Mouse (Mus musculus) kidney, postnatal 14 days (tissue): ENCODE results near the gene Golt1a.
A peak's percentile ranks its signal among the peaks of the same experiment; 100 is the strongest.

ENCODE experiments used
- DNase-seq: peaks from one replicate; pipeline ENCODE4 v3.0.0; 2022; ENCODE audit warnings: mixed read lengths

The Golt1a gene

DNA sequence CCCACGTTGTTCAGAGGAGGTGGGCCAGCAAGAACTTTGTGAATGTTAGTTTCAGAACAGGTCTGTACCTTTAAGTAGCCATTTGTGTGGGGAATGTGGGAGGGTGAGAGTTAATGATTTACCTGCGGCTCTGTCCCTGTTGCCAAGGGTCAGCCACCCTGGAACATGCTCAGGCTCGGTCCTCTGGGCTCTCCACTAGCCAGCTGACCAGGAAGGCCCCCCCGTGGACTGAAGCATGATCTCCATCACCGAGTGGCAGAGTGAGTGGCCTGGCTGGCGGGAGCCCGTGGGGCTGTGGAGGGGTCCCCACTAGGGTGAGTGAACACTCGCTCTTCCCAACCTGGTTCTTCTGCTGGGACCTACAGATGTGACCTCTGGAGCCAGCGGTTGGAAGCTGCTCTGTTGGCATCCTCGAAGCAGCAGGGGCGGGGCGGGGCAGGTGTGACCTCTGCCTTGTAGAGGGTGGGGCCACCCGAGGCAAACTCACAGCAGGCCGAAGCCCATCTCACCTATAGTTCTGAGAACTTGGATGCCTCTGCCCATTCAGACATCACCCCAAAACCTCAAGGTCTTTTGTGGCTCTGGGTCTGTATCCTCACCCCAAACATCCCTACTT, at the start of gene Golt1a:
TSS of gene Golt1a (plus strand) at position 149 of the 616 bp plus-strand sequence.
- peak; percentile 92 for DNase-seq

DNA sequence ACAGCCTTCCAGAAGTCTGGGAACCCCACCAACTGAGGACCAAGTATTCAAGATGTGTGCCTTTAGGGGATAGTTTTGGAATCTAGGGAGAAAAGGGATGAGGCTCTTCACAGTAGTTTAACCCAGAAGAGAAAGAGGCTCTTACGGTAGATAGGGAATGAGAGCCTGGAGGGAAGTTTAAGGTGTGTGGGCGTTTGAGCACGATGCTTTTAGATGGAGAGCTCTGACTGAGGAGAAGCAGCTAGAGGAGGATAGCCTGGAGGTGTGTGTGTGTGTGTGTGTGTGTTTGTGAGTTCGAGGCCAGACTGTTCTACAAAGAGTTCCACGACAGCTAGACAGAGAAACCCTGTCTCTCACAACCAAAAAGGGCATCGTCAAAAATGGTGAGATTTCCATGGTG, 47.0 kb upstream of the Golt1a start:
- no peak for DNase-seq

DNA sequence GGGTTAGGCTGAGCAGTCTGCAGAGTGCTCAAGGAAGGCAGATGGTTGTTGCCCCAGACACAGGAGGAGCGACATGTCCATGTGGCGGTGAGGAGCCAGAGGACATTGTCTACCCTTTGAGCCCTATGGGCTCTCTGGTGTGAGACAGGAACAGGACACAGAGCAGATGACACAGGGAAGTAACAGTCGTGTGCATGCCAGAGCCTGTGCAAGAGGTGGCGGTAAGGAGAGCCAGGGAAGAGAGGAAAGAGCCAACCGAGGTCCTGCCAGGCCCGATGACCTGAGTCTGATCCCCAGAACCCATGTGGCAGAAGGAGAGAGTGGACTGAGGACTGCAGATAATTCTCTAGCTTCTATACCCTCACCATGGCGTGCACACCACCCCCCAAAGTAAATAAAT, 46.5 kb upstream of the Golt1a start:
- DNase-seq: no peak

DNA sequence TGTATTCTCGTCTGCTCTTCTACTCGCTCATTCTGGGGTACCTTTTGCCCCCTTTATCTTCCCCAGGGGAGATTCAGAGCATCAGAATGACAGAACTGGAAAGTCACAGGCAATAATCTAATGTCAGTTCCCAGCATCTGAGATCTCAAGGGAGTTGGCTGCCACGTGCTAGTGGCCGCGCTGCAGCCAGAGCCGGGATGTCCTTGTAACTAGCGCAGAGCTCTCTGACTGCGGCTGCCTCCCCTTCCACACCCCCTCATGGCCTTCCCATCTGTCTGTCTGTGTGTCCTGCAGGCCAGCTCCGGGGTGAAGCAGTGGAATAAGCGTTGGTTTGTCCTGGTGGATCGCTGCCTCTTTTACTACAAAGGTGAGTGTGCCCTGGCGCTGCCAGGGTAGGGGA, 45.2 kb upstream of the Golt1a start:
- no peak for DNase-seq

DNA sequence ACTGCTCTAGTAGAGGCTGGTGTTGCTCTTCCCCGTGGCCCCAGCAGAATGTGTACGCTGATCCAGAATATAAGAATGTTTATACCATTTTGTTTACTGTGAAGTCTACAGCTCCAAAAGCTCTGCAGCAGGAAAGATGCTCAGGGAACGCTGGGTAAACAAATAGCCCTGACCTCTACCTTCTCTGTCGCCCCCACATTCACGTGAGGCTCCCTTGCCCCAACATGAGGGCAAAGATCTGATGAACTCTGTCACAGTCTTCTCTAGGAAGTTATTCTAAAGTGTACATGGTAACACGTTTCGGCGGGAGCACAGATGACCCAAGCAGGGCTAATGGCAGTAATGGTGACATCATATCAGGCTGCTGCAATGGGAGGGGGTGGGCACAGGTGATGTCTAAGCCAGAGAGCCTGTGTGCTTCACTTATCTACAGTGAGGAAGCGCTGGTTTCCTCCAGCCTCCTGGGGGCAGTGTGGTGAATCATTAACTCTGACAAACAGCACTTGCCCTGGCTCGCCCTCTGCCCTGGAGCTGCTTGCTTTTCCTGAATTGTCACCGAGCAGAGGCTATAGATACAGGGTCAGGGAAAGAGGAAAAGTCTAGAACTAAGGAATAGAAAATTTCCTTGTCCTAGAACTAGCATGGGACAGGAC, 44.4 kb upstream of the Golt1a start:
- peak; percentile 83 for DNase-seq

DNA sequence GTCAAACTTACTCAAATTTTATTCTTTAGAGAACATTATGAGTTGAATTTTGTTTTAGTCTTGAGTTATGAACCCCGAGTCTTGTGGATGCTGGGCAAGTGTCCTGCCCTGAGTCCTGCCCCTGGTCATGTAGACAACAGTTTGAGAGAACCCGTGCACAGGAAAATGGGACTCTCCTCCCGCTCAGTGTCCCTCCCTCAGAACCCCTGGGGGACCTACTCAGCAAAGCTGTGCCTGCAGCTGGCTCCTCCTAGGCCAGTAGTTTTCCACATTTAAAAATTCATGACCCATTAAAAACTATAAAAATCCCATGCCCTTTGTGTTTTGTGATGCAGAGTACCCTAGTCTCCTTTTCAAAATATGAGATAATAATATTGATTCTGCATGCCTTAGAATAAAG, 42.5 kb upstream of the Golt1a start:
- no peak for DNase-seq

DNA sequence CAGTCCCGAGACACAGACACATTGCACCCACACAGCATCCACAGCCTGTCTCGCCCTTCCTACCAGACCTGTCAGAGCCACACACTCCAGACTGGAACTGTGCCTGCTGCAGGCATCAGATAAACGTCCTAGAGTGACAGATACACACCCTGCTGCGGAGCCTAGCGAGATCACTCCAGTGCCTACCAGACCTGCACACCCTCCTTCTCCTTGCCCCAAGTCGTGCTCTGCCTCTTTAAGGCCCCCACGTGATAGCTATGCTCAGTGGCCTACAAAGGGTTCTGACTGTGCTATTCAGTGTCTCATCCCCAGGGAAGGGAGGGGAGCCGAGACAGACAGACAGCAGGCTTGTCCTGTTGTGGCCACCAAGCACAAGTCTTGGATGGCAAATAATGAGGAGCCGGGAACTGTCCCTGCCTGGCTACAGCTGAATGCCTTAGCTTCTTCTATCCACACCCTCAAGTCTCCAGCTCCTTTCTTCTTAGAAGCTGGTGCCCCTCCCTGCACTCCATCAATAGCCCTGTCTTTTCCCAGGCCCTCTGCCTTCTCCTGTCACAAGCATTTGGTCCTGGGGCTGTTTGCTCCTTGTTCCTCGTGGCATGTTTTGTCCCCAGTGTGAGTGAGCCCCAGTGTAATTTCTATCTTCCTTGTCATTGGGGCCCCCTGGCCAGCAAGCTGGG, 41.6 kb upstream of the Golt1a start:
- no peak for DNase-seq

DNA sequence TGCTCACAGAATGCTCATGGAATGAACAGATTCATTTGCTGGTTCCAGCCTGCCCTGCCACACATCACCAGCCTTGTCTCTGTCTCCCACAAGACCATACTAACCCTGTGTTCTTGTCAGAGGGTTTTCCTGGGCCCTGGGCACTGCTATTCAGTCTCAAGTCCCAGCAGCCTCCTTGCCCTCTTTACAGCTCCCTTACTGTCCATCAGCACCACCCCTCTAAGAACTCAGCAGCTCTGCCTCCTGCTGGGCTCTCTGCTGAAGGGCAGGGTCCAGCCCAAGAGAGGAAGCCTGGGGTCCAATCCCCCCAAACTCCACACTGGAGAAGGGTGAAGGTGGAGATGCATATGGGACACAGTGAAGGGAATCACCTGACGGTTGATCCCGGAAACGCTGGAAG, 41.1 kb upstream of the Golt1a start:
- no peak for DNase-seq

DNA sequence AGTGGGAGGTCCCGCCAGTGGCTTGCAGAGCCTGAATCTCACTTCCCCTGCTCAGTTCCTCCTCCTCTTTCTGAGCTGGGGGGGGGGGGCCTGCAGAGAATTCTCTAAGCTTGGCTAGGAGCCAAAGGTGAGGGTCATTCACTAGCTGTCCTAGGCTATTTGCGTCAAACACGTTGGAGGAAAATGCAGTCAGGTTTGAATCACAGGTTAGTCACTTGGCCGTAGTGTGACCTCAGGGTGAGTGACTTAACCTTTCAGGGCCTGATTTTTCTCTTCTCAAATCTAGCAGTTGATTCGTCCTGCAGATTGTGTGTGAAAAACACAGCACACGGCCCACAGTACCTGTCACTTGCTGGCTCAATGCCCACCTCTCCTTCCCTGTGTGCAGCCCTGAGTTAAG, 39.3 kb upstream of the Golt1a start:
- DNase-seq: no peak

DNA sequence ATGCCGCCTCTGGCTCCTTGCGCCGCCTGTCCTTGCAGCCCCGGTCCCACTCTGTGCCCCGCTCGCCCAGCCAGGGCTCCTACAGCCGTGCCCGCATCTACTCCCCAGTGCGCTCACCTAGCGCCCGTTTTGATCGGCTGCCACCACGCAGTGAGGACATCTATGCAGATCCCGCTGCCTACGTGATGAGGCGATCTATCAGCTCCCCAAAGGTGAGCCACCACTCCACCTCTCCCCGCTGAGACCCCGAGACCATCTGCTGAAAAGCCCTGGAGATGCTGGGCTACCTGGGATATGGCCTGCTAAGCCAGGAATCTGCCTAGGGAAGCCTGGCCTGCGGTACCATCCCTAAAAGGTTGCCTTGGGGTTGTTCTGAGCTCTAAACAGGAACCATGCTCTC, 35.4 kb upstream of the Golt1a start:
- no peak for DNase-seq

DNA sequence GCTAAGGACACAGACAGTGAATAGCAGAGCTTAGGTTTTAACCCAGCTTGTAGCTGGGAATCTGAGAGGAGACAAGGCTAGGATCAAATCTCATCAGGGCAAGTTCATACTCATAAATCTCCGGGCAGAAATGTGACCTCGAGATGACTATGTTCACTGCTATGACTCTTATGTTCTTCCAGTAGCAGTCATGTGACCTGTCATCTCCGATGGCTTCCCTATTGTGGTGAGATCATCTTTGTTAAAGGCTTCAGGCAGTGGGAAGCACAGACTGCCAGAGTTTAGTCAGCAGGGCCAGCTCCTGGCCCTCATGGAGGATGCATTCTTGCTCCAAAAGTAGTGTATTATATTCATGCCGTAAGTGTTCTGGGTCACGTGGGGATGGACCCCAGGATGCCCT, 32.6 kb upstream of the Golt1a start:
- DNase-seq: no peak

DNA sequence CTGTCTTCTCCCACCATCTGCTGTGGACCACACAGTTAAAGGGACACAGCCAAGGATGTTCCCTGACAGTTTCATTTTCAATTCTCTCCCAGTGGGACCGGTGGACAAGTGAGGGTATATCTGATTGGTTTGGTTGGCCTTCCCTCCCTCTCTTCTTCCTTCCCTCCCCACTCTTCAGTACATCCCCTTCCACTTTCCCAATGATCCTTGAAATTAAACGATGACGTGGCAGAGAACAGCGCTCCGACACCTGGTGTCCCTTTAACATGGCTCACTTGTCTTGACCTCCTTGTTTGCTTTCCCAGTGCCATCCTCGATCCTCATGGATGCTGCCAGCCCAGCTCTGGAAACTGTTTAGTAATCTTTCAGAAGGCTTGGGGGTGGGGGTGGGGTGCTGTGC, 31.1 kb upstream of the Golt1a start:
- DNase-seq: no peak

DNA sequence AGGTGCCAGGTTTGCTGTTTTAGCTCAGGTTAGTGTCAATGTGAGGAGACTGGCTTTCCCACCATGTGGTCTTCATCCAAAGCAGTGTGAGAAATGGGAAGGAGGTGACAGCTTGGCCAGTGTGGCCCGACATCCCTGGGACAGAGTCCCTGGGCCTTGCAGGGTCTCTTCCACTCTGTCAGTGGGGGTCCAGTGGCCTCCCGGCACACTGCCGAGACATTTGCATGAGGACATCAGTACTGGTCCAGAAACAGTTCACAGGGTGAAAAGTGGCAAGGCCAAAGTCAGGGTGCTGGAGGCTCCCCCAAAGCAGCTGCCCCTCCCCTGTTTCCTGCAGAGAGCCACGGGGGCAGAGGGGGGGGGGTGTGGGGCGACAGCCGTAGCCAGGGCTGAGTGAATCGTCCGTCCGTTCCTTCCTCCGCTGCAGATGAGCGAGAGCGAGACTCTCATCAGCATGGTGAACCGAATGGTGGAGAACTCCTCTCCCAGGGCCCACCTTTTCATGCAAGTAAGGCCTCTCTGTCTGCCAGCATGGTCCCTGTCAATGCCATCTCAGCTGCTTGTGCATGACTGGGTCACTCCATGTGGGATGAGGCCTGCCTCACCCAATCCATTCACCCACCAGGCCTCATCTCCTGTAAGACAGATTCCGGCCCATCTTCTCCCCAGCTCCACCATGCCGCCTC, 30.5 kb upstream of the Golt1a start:
- no peak for DNase-seq

DNA sequence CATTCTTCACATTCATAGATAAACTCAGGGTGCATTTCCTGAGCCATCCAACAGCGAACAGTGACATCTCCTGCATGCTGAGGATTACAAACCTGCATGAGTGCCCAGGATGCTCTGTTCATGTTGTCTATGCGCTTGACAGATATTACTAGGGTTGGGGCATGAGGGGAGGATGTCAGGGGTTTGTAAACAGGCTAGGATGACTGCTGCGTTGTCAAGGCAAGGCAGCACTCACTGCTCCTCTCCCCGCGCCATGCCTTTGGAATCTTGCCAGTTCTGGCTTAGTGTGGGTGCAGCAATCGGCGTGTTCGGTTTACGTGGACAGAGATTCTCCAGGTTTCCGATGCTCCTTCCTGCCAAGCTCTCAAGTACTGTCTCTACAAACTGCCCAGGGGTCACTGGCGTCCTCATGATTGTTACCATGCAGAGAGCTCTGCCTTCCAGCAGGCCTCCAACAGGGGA, 29.9 kb upstream of the Golt1a start:
- DNase-seq: no peak

DNA sequence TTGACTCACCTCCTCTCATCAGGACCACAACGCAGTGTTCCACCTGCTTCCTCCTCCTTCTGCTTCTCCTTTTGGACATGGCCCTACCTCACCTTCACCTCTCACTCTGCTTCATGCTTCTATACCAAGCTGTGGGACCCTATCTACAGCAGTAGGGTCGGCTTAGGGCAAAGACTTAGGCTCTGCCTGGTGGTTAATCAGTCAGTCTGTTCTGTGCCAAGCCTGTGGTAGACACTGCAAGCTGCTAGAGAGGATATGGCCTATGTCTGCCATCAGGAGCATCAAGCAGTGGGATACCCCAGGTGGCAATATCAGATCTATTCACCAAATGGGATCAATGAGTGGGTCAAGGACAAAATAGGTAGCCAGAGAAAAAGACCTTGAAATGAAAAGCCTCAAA, 29.1 kb upstream of the Golt1a start:
- DNase-seq: no peak

DNA sequence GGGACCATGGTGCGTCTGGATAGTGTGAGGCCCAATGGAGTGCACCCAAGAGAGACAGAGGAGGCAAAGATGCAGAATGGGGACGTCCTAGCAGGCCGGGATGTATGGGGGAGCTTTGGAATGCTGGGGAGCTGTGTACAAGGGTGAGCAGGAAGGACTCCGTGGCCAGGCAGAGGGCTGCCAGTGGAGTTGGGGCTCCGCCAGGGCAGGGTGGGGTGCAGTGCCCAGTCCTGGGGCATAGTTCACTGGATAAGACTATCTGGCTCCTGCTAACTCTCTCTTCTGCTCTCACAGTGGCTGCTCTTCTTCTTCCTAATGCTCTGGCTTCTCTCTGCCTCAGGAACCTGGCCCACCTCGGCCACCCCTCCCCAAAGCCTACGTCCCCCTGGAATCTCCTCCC, 23.7 kb upstream of the Golt1a start:
- DNase-seq: peak; percentile 57

DNA sequence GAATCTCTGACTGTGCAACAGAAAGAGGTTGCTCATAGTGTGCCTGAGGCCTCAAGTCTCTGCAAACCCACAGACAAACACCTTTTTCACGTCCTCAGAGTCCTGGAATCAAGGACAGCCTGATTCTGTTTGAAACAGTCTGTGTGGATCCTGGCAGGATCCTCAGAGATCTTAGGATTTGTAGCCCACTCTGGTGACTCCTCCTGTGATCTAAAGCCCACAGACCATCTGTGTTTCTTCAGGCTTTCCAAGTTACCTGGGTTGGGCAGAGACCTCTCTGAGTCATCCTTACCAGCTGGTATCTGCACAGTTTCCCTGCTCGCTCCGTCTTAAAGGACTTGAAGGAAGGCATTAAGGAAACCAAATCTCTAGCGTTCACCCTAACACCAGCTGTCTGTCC, 22.5 kb upstream of the Golt1a start:
- DNase-seq: no peak

DNA sequence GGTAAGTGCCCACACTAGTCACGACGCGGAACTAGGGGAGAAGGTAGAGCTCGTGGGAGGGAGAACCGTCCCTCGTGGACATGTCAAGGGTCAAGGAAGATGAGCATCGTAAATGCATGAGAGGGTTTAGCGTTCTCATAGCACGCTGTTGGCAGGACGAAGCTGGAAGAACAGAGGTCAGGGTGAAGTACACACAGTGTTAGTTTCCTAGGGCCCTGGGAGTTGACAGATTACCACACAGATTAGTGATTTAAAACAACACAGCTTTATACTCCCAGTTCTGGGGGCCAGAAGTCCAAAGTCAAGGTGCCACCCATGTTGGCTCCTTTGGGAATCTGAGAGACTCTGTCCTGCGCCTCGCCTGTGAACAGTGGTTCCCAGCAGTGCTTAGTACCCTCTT, 21.7 kb upstream of the Golt1a start:
- peak; percentile 46 for DNase-seq

DNA sequence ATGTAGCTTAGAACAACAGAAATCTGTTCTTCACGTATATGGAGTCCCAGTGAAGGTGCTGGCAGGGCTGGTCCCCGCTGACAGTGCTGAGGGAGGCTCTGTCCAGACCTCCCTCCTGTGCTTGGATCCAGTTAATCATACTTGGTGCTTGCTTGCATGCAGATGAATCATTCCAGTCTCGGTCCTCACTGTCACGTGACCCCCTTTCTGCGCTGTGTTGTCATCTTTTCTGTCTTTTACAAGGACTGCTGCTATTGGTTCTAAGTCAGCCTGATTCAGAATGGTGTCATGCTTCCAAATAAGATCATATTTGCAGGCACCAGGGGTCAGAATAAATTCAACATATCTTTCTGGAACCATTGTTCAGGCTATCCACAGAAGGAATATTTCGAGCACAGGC, 17.7 kb upstream of the Golt1a start:
- no peak for DNase-seq

DNA sequence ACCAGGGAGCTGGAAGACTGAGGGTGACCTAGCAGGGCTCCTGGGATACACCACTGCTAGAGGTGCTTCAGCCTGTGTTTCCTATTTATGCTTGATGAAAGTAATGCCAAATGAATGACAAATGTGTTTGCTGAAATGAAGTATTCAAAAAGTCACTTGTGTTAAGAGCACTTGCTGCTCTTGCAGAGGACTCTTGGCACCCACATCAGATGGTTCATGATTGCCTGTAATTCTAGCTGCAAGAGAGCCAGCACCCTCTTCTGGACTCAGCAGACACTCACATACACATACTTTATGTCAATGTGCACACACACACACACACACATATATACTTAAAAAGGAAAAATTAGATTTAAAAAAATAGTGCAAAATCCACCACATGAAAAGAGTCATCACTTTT, 17.0 kb upstream of the Golt1a start:
- no peak for DNase-seq

DNA sequence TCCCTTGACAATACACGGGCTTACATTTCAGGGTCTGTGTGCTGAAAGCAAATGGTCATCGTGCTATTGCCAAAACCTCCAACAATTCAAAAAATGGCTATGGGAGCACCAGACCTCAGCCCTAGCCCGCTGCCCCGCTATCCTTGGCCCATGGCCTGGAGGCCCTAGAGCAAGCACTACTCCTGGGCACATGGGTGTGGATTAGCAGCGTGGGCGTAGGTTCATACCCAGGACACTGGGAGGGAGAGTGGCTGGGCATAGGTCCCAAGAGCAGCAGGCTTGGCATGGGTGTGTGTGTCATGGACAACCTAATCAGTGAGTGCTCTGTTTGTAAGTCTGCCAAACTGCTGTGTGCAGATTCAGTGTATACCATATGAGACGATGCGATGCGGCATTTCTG, 13.2 kb upstream of the Golt1a start:
- DNase-seq: no peak

DNA sequence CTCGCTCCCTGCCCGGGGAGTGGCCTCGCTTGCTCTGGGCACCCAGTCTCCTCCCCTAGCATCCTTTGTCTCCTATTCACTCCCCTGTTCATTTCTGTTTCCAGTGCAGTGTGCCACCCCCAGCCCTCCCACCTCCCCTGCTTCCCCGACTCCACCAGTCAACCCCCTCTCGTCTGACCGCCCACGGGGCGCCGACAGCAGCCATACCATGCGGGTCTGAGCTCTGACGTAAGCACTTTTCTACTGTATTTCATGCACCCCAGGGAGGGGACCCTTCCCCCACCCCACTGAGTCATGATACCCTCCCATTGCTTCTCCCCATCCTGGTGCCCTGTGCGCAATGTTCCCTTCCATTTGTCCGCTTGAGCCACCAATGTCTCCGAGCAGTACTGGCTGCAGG, 10.8 kb upstream of the Golt1a start:
- DNase-seq: no peak

DNA sequence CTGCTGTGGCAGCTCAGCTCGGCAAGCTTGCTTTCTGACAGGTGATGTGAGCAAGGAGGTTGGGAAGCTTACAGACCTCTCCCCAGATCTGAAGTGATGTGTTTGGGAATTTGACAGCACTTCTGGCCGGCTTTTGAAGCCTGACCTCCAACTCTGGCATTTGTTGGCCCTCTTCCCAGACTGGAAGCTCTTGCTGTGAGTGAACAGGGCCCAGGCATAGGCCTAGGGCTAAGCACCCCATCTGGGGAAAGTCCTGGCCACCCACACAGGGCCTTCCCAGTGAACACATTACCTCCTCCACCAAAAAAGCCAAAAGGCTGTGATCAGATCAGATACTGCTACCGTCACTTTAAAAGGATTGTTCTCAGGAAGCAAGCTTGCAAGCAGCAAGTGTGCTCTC, 7.1 kb upstream of the Golt1a start:
- DNase-seq: peak; percentile 77

DNA sequence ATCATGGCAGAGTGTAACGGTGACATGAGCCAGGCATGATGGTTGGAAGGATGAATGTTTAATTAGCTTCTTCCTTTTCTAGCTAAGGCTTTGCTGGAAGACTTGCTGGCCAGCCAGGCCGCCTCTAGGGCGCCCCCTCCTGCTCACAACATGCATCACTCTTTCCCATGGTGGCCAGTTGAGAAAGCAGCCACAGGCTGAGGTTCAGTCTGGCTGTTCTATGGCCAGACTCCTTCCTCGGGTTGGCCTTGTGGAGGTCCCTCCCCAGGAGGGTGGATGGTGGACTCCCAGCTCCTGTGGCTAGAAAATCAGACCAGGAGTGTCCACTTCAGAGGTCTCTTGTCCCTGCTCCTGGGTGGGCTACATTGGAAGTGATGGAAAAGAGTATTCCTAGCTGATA, 2.8 kb upstream of the Golt1a start:
- peak; percentile 88 for DNase-seq
